Mouse (Mus musculus): ENCODE measurements around the gene Gfi1.

- TF ChIP-seq POLR2A (IDR thresholded peaks at IDR 0.05; ENCODE audit: low read depth, low read length) (no peak), CTCF (IDR thresholded peaks at IDR 0.05; ENCODE audit: extremely low read depth, insufficient read depth, insufficient read length, insufficient replicate concordance) (no peak)
These were observed 22.6 kb downstream of the Gfi1 start for GRCm38 (mm10) chr5:107703207-107703763.
